Mouse (Mus musculus) urinary bladder, postnatal 36 days (tissue): ENCODE results near the gene Mcur1.

Experiments used
- DNase-seq, 2 experiments: peaks; one replicate each; pipeline ENCODE4 v3.0.0; 2022; ENCODE audit warnings: low spot score in 2 of 2, mixed read lengths in 1 of 2

Gene Mcur1

GRCm38 (mm10) chr13:43525363-43526134, 34.4 kb downstream of the Mcur1 start:
- DNase-seq: peak; percentile 18 to 30

GRCm38 (mm10) chr13:43524491-43525362, 35.3 kb downstream of the Mcur1 start:
- peak; percentile 40 to 73 for DNase-seq

- DNase-seq: no peak
Observed at GRCm38 (mm10) chr13:43523906-43524480, 36.0 kb downstream of the Mcur1 start.

- DNase-seq: no peak
Observed at GRCm38 (mm10) chr13:43521940-43522339, 38.1 kb downstream of the Mcur1 start.

GRCm38 (mm10) chr13:43519251-43519650, 40.7 kb downstream of the Mcur1 start:
- DNase-seq: no peak

- DNase-seq: no peak
Observed at GRCm38 (mm10) chr13:43517371-43517770, 42.6 kb downstream of the Mcur1 start.

- DNase-seq: no peak
Observed at GRCm38 (mm10) chr13:43516931-43517330, 43.1 kb downstream of the Mcur1 start.

- DNase-seq: no peak
Observed at GRCm38 (mm10) chr13:43516119-43516518, 43.9 kb downstream of the Mcur1 start.

- DNase-seq: no peak
Observed at GRCm38 (mm10) chr13:43514950-43515358, 45.0 kb downstream of the Mcur1 start.

GRCm38 (mm10) chr13:43512736-43513135, 47.3 kb downstream of the Mcur1 start:
- DNase-seq: no peak

GRCm38 (mm10) chr13:43505798-43506197, 54.2 kb downstream of the Mcur1 start:
- DNase-seq: no peak

- peak in 1 of 2 experiments; percentile 38 for DNase-seq
Observed at GRCm38 (mm10) chr13:43503395-43503850, 56.6 kb downstream of the Mcur1 start.

- DNase-seq: no peak
Observed at GRCm38 (mm10) chr13:43501601-43502000, 58.4 kb downstream of the Mcur1 start.

GRCm38 (mm10) chr13:43500483-43500850, 59.5 kb downstream of the Mcur1 start:
- no peak for DNase-seq

- no peak for DNase-seq
Observed at GRCm38 (mm10) chr13:43499731-43500482, 60.1 kb downstream of the Mcur1 start.

GRCm38 (mm10) chr13:43498849-43499248, 61.1 kb downstream of the Mcur1 start:
- DNase-seq: no peak

- no peak for DNase-seq
Observed at GRCm38 (mm10) chr13:43497769-43498168, 62.2 kb downstream of the Mcur1 start.

- no peak for DNase-seq
Observed at GRCm38 (mm10) chr13:43496660-43497059, 63.3 kb downstream of the Mcur1 start.

GRCm38 (mm10) chr13:43495645-43496044, 64.3 kb downstream of the Mcur1 start:
- DNase-seq: no peak

GRCm38 (mm10) chr13:43493725-43494124, 66.3 kb downstream of the Mcur1 start:
- DNase-seq: no peak

- no peak for DNase-seq
Observed at GRCm38 (mm10) chr13:43493058-43493481, 66.9 kb downstream of the Mcur1 start.
